Mouse (Mus musculus) kidney, postnatal 4 days (tissue): ENCODE results near the gene Fis1.
A peak's percentile ranks its signal among the peaks of the same experiment; 100 is the strongest.
"Not testable (repeated sequence)": the region's sequence is repeated elsewhere in the genome, so short reads cannot be mapped to it uniquely, and the experiment has no call there.

Experiments
- DNase-seq, 2 experiments: peaks; one replicate each; pipeline ENCODE4 v3.0.0; 2021; ENCODE audit warnings: mixed read lengths in 2 of 2

The Fis1 gene

DNA sequence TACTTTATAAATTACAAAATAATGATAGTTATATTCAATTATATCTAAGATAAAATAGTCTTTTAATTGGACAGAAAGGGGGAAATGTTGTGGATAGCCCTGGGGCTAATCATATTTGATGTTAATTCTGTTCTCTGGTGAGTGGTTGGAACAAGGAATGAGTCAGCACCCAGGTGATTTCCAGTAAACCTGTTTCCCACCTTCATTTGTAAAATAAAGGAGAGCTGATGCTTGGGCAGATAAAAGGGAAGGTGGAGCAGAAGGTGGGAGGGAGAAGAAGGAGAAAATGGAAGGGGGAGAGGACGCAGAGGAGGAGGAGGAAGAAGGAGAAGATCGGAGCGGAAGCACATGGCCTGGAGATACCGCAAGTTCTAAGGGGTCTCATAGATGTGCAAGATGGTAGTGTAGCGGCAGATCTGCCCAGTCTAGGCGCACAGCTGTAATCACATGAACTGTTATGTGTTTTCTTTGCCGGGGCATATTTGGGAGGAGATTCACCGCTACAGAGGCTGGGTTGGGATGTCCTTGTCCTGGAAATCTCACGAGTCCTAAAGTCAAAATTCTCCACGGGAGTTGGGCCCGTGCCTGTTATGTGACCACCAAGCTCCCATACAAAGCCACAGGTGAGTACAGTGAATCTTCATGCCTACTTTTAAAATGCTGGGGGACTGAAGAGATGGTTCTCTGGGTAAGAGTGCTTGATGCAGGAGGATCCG lies 12.1 kb upstream of the Fis1 start:
- DNase-seq, result no peak

DNA sequence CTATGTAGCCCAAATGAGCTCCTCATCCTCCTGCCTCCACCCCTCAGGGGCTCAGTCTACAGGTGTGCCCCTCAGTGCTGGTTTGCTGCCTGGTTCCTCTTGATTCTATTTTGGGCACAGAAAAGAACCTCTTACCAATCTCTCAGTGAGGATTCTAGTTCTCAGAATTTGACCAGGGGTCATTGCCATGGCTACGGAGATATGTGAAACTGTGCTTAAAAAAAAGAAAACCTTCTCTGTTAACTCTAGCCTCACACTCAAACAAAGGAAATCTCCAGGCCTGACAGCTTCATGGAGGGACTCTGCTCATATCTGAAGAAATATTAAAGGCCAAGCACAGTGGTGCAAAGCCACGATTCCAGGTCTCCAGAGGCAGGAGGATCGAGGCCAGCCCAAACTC lies 10.3 kb upstream of the Fis1 start:
- DNase-seq, result no peak

DNA sequence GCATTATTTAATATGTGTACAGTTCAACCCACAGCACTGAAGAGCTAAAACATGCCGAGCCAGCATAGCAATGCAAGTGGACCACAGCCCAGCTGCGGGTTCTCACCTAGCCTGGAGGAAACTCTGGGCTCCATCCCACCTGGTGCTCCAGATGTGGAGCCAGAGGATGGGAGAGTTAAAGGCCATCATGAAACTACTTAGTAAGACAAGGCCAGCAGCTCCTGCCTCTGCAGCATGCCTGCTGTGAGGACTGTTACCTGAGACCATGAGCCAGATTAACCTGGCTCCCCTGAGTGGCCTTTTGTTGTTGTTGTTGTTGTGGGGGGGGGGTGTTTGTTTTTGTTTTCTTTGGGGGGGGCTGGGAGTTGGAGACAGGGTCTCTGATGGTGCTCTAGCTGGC lies 9.7 kb upstream of the Fis1 start:
- DNase-seq, result no peak

DNA sequence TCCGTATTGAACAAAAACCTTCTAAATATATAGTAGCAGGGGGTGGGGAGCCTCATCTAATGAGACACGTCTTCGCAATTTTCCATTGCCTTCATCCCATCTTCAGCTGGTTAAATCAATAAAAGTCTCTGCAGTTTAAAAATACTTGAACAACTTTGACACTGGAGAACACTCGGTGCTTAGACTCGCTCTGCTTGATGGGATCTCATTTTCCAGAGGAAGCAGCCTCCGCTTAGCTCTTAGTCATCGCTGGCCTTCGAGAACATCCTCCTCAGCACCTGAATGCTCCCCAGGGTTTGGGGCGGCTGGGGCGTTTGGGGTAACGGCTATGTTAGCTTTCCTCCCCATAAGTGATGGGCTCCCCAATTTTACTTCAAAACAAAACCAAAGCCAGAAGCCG lies 8.0 kb upstream of the Fis1 start:
- no peak for DNase-seq

DNA sequence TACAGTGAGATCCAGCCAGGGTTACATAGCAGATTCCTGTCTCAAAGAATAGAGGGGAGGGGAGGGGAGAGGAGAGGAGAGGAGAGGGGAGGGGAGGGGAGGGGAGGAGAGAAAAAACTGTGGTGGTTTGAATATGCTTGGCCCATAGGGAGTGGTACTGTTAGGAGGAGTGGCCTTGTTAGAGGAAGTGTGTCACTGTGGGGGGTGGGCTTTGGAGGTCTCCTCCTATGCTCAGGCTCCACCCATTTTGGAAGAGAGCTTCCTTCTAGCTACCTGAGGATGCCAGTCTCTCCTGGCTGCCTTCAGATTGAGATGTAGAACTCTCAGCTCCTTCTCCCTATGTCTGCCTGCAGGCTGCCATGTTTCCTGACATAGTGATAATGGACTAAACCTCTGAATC lies 5.2 kb upstream of the Fis1 start:
- DNase-seq, result no peak

DNA sequence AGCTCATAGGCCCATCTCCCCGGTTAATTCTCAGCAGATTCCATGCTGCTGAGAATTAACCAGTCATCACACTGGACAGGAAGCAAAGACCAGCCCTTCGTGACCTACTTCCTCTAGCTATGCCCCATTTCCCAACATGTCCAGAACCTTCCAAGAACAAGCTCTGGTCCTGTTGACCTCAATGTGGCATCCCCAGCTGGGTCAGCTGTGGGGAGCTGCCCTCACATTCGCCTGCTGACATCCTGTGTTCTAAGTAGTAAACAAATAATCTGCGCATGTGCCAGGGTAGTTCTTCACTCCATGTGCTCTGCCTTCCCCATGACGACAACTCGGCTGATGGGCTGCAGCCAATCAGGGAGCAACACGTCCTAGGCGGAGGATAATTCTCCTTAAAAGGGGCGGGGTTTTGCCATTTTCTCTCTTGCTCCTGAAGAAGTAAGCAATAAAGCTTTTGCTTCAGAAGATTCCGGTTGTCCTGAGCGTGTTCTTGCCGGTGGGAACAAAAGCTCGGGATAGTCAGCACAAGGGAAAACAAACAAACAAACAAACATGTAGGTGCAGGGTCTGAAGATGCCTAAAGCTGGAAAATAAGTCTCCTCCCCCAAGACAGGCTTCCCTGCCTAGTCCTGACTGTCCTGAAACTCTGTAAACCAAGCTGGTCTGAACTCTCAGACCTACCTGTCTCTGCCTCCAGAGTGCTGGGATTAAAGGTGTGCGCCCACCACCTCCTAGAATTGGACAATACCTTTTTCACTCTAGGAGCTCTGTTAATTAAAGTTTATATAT lies 3.3 kb upstream of the Fis1 start:
- not testable (repeated sequence) for DNase-seq

DNA sequence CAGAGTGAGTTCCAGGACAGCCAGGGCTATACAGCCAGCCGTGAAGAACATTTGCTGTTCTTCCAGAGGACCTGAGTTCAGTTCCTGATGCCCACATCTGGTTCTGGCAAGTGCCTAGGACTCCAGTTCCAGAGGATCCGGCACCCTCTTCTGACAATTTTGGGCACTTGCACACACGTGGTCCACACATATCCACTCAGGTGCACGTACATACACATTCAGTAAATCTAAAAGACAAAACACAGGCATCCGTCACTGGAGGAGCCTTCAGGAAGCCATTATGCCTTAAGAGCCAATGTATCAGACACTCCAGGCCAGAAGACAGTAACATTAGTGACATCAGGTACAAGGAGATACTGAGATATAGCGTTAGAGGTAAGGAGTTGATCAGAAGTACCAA lies 2.6 kb upstream of the Fis1 start:
- no peak for DNase-seq

DNA sequence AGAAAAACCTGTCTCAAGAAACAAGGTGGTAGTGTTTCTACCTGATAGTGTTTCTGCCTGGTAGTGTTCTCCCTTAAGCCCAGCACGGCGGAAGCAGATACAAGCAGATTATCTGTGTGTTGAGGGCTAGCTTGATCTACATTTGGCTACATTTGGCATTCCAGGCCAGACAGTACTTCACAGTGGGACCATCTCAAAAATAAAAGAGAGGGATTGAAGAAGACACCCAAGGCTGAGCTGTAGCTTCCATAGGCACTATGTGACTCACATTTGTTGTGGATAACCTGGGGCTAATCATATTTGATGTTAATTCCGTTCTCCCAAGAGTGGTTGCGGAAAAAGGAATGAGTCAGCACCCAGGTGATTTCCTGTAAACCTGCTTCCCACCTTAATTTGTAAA lies 922 bp upstream of the Fis1 start:
- no peak for DNase-seq

DNA sequence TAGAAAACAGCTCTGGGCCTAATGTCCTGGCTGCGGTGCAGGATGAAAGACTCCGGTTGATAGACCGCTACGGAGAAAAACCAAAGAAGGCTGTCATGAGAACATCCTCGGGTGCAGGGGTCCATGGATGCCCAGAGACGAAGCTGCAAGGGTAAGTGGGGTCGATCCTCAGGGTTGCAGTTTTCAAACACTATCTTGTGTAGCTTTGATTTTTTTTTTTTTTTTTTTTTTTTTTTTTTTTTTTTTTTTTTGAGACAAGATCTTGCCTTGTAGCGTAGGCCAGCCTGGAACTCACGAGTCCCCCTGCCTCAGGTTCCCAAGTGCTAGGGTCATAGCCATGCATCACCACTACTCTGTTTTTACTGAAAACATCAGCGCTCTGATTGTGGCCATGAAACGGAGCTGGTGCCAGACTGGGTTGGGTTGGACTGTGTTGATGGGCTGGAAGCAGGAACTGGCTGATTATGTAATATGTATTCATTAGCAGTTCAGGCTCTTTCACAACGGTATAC lies 421 bp downstream of the Fis1 start:
- peak; percentile 29 to 37 for DNase-seq

DNA sequence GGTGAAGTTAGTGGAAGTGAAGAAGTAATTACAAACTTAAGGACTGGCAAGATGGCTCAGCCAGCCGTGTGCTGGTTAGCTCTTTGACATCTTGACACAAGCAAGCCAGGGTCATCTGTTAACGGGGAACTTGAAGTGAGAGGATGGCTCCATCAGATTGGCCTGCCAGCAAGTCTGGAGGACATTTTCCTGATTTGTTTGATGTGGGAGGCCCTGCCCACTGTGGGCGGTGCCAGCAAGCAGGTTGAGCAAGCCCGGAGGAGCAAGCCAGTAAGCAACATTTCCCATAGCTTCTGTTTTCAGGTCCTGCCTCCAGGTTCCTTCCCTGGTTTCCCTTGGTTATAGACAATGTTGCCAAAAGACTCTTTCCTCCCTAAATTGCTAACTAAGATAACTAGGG lies 2.5 kb downstream of the Fis1 start:
- no peak for DNase-seq

DNA sequence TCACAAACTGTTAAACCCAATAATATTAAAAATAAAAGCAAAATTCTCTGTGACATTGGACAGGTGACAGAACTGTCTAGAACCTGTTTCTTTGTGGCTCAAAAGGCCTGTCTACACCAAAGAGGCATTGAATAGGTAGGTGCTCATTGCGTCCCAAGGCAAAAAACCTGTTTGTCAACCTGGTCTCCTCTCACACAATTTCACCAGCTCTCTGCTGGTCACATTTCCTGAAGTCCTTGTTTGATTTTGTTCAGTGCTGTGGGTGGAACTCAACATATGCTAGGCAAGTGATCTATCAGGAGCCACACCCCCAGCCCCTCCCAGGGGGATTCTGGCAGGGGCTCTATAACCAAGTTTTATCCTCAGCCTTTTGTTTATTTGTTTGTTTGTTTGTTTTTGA lies 4.2 kb downstream of the Fis1 start:
- no peak for DNase-seq

DNA sequence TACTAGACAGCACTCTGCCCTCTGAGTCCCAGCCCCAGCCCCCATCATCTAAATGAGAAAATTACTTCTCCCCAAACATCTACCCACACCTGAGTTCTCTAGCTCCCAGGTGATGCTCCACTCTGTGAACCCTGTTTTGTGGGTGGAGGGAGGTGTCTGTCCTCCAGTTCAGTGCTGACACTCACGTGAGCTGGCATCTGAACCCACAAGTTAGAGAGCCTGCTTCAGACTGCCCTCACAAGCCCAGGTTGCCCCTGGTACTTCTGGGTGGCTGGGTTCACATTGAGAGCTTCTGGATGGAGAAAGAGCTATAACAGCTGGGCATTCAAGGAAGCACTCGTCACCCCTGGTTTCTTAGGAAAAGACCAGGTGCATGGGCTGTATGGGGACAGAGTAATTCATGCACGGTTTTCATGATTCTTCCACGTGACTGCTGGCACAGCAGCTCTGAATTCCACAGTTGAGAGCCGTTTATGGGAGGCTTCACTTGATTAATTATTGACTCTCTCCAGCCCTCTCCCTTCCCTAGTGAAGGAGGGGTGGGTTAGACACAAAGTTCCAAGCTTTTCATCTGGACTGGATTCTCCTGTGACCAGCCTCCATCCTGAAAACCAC lies 6.0 kb downstream of the Fis1 start:
- peak; percentile 40 to 68 for DNase-seq

DNA sequence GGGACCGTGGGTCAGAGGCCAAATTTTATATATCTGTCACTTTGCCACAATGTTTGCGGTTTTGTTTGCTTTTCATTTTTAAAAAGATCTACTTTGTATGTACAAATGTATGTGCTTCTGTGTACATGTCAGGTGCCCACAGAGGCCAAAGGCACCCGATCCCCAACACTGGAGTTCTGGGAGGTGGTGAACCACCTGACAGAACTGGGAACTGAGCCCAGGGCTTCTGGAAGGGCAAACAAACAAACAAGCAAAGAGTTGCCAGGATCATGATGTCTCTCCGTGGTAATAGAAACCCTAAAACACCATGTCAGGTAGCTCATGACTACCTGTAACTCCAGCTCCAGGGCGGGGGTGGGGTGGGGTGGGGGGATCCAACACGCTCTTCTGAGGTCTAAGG lies 7.0 kb downstream of the Fis1 start:
- DNase-seq, result no peak

DNA sequence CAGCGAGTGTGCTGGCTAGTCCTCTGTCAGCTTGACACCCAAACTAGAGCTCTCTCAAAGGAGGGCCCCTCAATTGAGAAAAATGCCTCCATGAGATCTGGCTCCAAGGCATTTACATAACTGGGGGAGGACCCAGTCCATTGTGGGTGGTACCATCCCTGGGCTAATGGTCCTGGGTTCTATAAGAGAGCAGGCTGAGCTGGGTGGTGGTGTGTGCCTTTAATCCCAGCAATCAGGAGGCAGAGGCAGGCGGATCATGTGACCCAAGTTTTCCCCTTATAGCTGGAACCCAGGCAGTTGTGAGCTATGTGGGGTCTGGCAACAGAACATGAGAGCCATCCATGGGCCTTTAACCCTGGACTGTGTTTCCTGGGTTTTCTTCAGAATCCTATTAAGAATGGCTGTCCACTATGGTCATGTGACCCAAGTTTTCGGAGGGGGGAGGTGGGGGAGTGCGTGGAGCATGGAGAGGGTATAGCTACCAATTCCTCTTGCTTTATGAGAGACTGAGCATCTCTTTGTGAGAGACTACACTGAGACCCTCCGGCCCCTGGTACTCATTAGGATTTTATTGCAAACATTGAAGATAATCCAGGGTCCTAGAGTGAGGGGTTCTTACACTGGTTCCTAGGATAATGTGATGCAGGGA lies 8.4 kb downstream of the Fis1 start:
- peak; percentile 40 to 63 for DNase-seq

DNA sequence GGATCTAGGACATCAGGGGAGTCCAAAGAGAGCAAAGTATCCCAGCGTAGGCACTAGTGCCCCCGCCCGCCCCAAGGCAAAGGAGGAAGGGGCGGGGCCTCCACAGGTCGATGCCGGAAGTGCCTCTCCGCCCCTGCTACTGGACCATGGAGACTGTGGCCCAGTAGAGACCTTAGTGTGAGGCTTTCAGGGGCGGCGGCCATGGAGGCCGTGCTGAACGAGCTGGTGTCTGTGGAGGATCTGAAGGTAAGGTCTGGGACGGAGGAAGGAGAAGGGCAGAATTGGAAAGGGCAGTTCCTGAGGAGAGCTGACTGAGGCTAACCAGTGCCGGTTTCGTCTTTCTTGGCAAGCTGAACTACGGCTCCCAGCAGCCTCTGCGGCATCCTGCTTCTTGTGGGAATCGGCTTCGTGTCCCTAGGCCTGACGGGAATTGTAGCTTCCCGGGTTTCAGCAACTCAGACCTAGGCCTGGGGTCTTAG lies 8.9 kb downstream of the Fis1 start:
- peak; percentile 91 to 95 for DNase-seq

DNA sequence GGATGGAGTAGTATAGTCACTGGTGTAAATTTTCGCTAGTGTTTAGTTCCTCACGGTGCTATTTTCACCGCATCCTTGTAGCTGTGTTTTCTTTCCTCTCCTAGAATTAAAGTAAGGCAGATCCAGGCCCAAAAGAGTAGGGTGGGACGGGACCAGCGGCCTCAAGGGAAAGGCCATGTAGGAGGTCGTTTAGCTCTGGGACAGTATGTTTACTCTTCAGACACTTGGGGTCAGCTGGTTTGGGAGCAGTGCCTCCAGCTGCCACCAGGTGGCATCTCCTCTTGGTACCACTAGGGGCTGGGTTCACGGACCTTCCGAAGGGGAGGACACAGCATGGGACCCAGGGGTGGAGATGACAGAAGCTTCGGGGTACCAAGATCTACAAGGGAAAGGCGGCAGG lies 9.4 kb downstream of the Fis1 start:
- peak; percentile 90 to 93 for DNase-seq

DNA sequence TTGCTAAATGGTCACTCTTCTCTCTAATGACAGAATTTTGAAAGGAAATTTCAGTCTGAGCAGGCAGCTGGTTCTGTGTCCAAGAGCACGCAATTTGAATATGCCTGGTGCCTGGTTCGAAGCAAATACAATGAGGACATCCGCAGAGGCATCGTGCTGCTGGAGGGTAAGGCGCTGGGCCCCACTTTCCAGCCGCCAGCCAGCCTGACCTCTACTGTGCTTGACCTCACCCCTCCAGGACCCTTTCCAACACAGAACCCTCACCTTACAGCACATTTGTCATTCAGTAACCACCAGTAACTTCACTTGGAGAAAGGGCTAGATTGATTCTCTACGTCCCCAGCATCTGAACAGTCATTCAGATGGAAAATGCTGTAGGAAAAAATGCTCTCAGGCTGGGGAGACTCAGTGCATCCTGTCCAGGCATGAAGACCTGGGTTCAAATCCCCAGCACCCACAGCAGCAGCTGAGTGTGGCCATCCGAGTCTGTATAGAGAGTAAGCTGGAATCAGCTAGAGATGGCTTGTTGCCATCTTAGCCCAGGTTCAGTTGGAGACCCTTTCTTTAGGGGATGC lies 10.0 kb downstream of the Fis1 start:
- DNase-seq, result no peak

DNA sequence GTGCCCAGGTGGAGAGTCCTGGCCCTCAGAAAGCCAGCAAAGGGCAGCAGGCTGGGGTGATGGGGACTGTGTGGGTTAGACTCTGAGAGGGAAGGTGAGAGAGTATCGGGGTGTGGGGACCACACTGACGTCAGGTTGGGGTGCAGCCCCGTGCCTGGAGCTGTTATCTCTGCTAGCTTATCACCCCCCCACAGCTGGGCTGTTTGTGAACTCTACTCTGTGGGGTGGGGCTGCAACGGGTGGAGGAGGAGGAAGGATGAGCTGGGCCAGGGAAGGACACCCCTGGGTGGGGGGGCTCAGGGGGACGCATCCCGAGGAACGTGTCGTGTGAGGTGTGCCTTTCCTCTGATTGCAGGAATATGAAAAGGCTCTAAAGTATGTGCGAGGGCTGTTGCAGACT lies 12.1 kb downstream of the Fis1 start:
- no peak for DNase-seq

DNA sequence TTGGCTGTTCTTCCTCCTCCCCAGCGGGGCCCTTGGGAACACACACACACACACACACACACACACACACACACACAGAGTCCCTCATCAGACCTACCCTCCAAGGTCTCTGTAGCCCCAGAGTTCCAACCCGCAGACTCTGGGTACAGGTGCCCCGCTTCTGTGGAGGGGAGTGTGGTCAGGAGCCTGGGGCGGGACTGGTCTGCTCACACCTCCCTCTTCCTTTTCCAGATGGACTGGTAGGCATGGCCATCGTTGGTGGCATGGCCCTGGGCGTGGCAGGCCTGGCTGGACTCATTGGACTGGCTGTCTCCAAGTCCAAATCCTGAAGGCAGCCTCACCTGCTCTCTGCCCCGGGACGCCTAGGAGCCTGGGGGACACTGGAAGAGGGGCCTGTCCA lies 12.6 kb downstream of the Fis1 start:
- DNase-seq, result peak; percentile 18 to 39

DNA sequence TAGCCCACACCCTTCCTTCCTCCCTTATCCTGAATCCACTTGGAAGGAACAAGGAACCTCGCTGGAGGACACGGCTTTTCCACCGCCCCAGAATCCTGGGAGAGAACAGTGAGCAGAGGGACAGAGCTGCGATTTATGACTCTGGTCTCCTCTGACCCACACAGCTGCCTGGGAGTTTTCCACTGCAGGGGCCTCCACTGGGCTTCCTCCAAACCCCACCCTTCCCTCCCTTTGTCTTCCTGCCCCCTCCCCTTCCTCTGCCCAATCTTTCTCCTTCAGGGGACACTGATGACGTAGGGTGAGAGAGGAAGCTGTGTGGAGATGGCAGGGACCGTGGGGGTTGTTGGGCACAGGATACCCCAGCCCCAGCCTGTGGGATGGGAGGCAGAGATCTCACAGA lies 13.3 kb downstream of the Fis1 start, which contains the start of gene Cldn15:
TSS of gene Cldn15 (plus strand) at position 286 of the 400 bp plus-strand sequence.
- peak; percentile 74 to 82 for DNase-seq

DNA sequence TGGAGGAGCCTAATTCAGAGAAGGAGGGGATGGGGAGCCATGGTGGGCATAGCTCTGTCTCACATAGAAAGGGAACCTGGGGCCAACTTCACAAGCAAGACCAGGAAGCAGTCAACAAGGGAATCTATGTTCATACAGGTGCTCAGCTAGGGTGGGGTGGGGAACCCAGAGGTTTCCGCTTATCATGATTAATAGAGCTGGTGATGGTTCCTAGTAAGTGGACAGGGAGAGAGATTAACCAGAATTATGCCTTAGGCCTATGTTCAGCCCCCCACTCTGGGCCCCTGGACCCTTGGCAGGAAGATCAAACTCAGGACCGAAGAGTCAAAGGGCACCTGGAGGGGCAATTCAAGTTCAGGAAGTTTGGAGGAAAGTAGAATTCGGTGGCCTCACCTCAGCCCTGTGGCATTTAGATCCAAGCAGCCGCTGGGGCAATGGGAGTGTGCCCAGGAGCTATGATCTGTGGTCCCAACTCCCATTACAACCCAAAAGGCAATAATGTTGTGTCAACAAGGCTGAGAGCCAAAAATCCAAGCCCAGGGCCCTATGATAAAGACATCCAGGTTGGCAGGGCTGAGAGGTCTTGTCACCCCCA lies 13.9 kb downstream of the Fis1 start:
- DNase-seq, result peak; percentile 25 to 48

DNA sequence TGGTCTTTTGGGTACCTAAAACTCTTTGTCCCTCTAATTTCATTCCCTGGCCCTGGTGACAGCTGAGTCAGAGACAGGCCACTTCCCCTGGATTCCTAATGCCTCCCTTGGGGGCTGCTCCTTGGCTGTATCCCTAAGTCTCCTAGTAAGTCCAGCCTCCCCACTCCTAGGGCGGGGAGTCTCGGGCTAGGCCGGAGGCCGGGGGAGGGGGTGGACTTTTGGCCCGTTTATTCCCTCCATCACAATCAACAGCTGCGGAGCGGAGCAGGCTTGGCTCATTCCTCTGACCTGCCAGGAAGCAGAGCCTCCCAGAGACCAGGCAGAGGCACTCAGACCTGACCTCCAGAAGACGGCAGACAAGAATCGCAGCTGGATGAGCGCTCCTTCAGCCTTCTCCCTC lies 14.5 kb downstream of the Fis1 start:
- peak; percentile 85 to 90 for DNase-seq
